In the genomic region with DNA sequence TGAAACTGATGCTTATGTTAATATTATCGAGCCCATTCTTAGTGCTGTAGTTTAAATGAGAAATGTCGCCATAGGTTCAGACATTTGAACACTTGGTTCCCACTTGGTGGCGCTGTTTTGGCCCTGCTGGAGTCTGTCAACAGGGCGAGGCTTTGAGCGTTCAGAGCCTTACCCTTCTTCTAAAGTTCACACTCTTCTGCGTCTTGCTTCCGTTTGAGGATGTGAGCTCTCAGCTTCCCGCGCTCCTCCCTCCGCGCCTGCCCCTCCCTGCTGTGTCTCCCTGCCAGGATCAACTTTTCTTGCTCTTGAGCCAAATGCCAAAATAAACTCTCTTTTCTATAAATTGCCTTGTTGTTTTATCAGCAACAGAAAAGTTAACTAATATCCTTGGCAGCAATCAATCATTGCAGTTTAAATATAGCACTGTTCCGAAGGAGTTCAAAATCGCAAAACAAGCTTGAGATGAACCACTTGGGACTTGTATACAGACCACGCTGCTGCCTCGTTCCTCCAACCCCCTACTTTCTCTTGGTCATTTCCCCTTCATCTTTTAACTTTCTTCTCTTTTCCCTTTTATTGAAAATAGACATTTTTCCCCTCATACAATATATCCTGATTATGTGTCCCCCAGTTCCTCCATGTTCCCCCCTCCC, we compare ENCODE assay signal across 10 mouse cellular contexts. TPM values are rescaled to one million over a fixed set of nuclear protein-coding genes. Genes with fewer than 3 reads are reported as not detected.
DNase-seq lines count a peak whose midpoint lies in the region; ATAC-seq and TF ChIP-seq lines count a peak whose summit lies in the region.
"Had no signal": no experiment of that assay in that cellular context is flagged by ENCODE, and none has a peak within 500 bp of the region (broad histone marks: within the 10 kb centered on the region; RNA-seq: fewer than 3 reads in every experiment).

No protein-coding gene starts in this region.

- no peak for DNase-seq in layer of hippocampus, adult 2 months (ENCODE audit: low spot score in 2 of 2)
- DNase-seq in layer of hippocampus, postnatal 10 days (ENCODE audit: low spot score in 2 of 2), result no peak
- DNase-seq in embryo, embryonic 10 days (ENCODE audit: low spot score), result peak; percentile 26
- peak; percentile 70 for DNase-seq in lung, postnatal 10 days
- no peak for DNase-seq in layer of hippocampus, postnatal 36 days
- DNase-seq in neural tube, embryonic 10.5 days (ENCODE audit: extremely low spot score, low spot score), result no peak

- no peak overlapping the region for H3K4me2 ChIP-seq in intestine, embryonic 15.5 days (replicated peaks)

- no peak overlapping the region for H3K27ac ChIP-seq in layer of hippocampus, adult 2 months
- H3K27ac ChIP-seq in intestine, embryonic 15.5 days, result no peak overlapping the region

- no peaks in the 10 kb centered on the region for H3K36me3 ChIP-seq in intestine, embryonic 15.5 days

- peak; percentile 39 for TF ChIP-seq CTCF in layer of hippocampus, adult 2 months (conservative IDR thresholded peaks at IDR 0.05)

- H3K4me1 ChIP-seq in intestine, embryonic 15.5 days (replicated peaks), result no peaks in the 10 kb centered on the region

- ATAC-seq in intestine, embryonic 15.5 days, result peak; percentile 59
- ATAC-seq in activated CD4-positive, CD25-positive, alpha-beta regulatory T cell, adult 4 months, result no peak

- H3K27me3 ChIP-seq in intestine, embryonic 15.5 days (replicated peaks), result no peaks in the 10 kb centered on the region
- H3K27me3 ChIP-seq: CH12.LX had no signal

- H3K9ac ChIP-seq in intestine, embryonic 15.5 days, result no peak overlapping the region

- H3K9me3 ChIP-seq in intestine, embryonic 15.5 days, result no peaks in the 10 kb centered on the region

- no peak overlapping the region for H3K4me3 ChIP-seq in layer of hippocampus, adult 2 months
- no peak overlapping the region for H3K4me3 ChIP-seq in intestine, embryonic 15.5 days (replicated peaks)

- 36% methylated on average over 15 of the region's 15 CpGs for WGBS in intestine, embryonic 15.5 days

RNA-seq across cellular contexts. Expression of gene Rcan2, which starts 42.4 kb away (rescaled TPM):
- total RNA-seq in layer of hippocampus, adult 2 months (2021), result 10 to 100 TPM; 73.2 to 74.3 TPM
- total RNA-seq in layer of hippocampus, postnatal 10 days (2021), result 10 to 100 TPM; 40.2 to 42.5 TPM
- polyA plus RNA-seq in intestine, embryonic 15.5 days (2015; fragmentation: Nextera tagmentation; extraction: Ambion mirVana), result 5.9 and 7.3 TPM in 2 replicates
- total RNA-seq in layer of hippocampus, postnatal 36 days (2021), result 10 to 100 TPM; 66.4 to 77.0 TPM
- not detected for polyA plus RNA-seq in activated CD4-positive, CD25-positive, alpha-beta regulatory T cell, adult 4 months (2017; shearing (Covaris generic))
- total RNA-seq: neutrophil, adult 5-6 weeks had no signal

Comparison
In these comparisons a context has a peak if more than half of its experiments do, and no peak if none do; other contexts are left out.
1. DNase-seq: peak in embryo, embryonic 10 days (single experiment) and lung, postnatal 10 days (single experiment); none in layer of hippocampus, adult 2 months (0 of 2), layer of hippocampus, postnatal 10 days (0 of 2), layer of hippocampus, postnatal 36 days (0 of 2) and neural tube, embryonic 10.5 days (single experiment).